Mouse (Mus musculus): ENCODE measurements around the gene Grip1. TPM values are rescaled to one million over a fixed set of nuclear protein-coding genes. Genes with fewer than 3 reads are reported as not detected.

Gene Grip1
- polyA plus RNA-seq, 1 experiment from 2014 or later: 0.87 TPM

DNA sequence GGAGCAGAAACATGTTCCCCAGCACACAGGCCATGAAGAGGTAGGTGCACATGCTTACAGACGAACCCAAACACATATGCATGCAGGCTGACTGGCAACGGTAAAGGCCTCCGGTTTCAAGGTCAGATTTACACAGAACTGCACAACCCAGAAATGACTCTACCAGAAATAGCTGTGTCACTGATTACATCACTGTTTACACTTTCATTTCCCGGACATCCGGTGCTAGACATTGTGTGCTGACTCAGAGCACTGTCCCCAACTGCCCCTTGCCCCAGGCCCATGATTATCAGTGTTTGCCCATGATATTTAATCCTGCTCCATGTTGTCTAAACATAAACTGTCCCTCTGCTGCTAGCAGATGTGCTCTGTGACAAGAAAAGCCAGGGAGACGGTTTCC lies 32.2 kb upstream of the Grip1 start:
- 27% methylated on average over 6 of the region's 6 CpGs for WGBS
- DNase-seq (ENCODE audit: low spot score): no peak
- H3K9ac ChIP-seq (replicated peaks; ENCODE audit: low read depth): no peak overlapping the region
- H3K9me3 ChIP-seq (ENCODE audit: low read length): no peaks in the 10 kb centered on the region
- H3K4me2 ChIP-seq (replicated peaks; ENCODE audit: low read depth, low read length): no peak overlapping the region
- no peak overlapping the region for H3K27ac ChIP-seq (ENCODE audit: low read length)
- TF ChIP-seq EP300 (IDR thresholded peaks at IDR 0.05) (no peak), CTCF (IDR thresholded peaks at IDR 0.05) (no peak)
- no peaks in the 10 kb centered on the region for H3K36me3 ChIP-seq (ENCODE audit: insufficient read depth, low read length)
- H3K4me1 ChIP-seq (ENCODE audit: insufficient read depth, low read depth, low read length): no peaks in the 10 kb centered on the region; the same call in 1 of the 2 replicates
- no peak overlapping the region for H3K4me3 ChIP-seq (ENCODE audit: low read depth, low read length)
- no peaks in the 10 kb centered on the region for H3K27me3 ChIP-seq (replicated peaks; ENCODE audit: insufficient read depth, low read length)
- no peak for ATAC-seq

DNA sequence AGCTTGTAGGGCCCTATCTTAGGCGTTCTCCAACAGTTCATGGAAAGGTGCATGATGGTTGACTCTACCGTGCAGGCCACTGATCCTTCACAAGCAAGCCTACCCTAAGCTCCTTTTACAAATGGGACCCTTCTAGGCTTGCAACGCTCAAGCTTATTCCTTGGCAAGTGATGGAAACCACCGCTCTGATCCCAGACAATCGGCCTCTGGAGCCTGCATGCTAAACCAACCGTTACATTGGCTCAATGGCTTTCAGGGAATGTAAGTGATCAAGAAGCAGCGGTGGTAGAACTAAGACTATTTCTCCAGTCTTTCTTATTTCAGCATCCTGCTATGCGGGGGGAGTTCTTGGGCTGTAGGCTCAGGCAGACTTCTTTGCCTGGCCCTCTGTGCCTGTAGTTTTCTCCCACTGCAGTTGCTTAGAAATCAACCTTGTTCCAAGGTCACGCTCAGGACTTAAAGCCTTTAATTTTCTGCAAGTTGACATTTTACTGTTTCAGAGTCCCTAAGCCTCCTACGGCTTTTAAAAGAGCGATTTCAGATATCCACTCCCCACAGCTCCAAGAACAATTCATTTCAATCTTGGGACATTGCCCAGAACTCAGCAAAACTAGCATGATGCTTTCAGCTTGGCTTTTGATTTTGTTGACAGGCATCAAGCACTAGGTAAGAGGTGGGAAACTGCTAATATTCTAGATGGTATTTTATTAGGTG lies 29.7 kb upstream of the Grip1 start:
- Histone ChIP-seq H3K4me3 (ENCODE audit: low read depth, low read length) (no peak overlapping the region), H3K27ac (ENCODE audit: low read length) (no peak overlapping the region), H3K9ac (replicated peaks; ENCODE audit: low read depth) (no peak overlapping the region), H3K9me3 (ENCODE audit: low read length) (no peaks in the 10 kb centered on the region), H3K36me3 (ENCODE audit: insufficient read depth, low read length) (no peaks in the 10 kb centered on the region), H3K4me1 (ENCODE audit: insufficient read depth, low read depth, low read length) (no peaks in the 10 kb centered on the region; the same call in 1 of the 2 replicates), H3K4me2 (replicated peaks; ENCODE audit: low read depth, low read length) (no peak overlapping the region), H3K27me3 (replicated peaks; ENCODE audit: insufficient read depth, low read length) (no peaks in the 10 kb centered on the region)
- TF ChIP-seq EP300 (IDR thresholded peaks at IDR 0.05): no peak
- TF ChIP-seq CTCF (IDR thresholded peaks at IDR 0.05): no peak
- 84% methylated on average over 11 of the region's 11 CpGs for WGBS
- ATAC-seq: no peak
- no peak for DNase-seq (ENCODE audit: low spot score)

DNA sequence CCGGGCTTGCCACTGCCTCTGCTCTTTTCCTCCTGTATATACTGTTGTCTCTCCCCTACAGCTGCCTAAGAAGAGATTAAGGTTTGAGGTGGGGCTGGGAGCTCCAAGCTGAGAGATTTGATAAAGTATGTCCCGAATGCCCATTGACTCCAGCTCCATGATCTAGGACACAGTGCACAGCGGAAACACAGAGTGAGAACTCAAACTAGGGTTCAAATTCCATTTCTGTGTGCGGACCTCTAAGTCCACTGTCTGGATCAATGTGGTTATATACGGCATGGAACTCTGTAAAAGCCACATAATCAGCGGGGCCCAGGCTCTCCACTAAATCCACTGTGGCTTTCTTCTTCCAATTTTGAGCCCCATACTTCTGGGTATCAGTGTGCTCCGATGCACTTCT lies 26.0 kb upstream of the Grip1 start:
- H3K9me3 ChIP-seq (ENCODE audit: low read length): no peaks in the 10 kb centered on the region
- no peaks in the 10 kb centered on the region for H3K27me3 ChIP-seq (replicated peaks; ENCODE audit: insufficient read depth, low read length)
- H3K9ac ChIP-seq (replicated peaks; ENCODE audit: low read depth): no peak overlapping the region
- ATAC-seq (no peak), DNase-seq (ENCODE audit: low spot score) (no peak)
- H3K27ac ChIP-seq (ENCODE audit: low read length): no peak overlapping the region
- no peak overlapping the region for H3K4me3 ChIP-seq (ENCODE audit: low read depth, low read length)
- no peak for TF ChIP-seq CTCF (IDR thresholded peaks at IDR 0.05)
- no peak for TF ChIP-seq EP300 (IDR thresholded peaks at IDR 0.05)
- WGBS: 90% methylated on average over 7 of the region's 7 CpGs
- no peaks in the 10 kb centered on the region for H3K4me1 ChIP-seq (ENCODE audit: insufficient read depth, low read depth, low read length)
- H3K4me2 ChIP-seq (replicated peaks; ENCODE audit: low read depth, low read length): no peak overlapping the region
- H3K36me3 ChIP-seq (ENCODE audit: insufficient read depth, low read length): no peaks in the 10 kb centered on the region

DNA sequence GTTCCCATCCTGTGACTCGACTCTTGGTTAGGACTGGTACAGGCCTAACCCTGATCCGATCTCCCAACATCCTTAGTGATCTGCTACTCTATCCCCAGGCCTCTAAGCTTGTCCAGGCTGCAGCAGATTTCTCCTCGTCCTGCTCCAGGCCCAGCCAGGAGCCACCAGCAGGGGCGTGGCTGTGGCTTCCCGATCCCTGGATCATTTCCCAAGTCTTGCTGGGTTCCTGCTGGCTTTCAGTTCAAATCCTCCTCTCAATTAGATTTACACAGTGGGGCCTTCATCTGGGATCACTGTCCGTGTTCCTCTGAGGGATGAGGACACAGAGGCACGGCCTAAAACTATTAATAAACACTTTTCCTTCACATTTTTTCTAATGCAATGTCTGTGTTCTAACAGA lies 25.5 kb upstream of the Grip1 start:
- TF ChIP-seq EP300 (IDR thresholded peaks at IDR 0.05): no peak
- TF ChIP-seq CTCF (IDR thresholded peaks at IDR 0.05): no peak
- Histone ChIP-seq H3K27me3 (replicated peaks; ENCODE audit: insufficient read depth, low read length) (no peaks in the 10 kb centered on the region), H3K9me3 (ENCODE audit: low read length) (no peaks in the 10 kb centered on the region), H3K4me1 (ENCODE audit: insufficient read depth, low read depth, low read length) (no peaks in the 10 kb centered on the region), H3K9ac (replicated peaks; ENCODE audit: low read depth) (no peak overlapping the region), H3K36me3 (ENCODE audit: insufficient read depth, low read length) (no peaks in the 10 kb centered on the region), H3K27ac (ENCODE audit: low read length) (no peak overlapping the region), H3K4me2 (replicated peaks; ENCODE audit: low read depth, low read length) (no peak overlapping the region), H3K4me3 (ENCODE audit: low read depth, low read length) (no peak overlapping the region)
- ATAC-seq (no peak), DNase-seq (ENCODE audit: low spot score) (no peak)
- WGBS: 58% methylated on average over 7 of the region's 7 CpGs

DNA sequence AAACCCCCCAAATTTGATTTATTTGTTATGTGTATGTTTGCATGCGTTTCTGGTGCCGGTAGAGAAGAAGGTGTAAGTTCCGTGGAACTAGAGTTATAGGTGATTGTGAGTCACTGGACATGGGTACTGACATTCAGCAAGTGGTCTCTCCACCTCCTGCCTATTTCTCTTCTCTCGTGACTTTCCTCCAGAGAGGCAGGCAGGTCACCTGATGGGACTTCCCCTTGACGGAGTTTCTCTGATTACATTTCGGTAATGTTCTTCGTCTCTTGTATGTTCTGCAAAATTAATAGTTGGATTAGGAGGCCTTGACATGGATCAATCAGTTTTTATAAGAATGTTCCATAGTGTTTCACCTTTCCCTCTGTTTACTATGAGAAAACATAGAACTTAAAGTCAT lies 23.4 kb upstream of the Grip1 start:
- H3K27me3 ChIP-seq (replicated peaks; ENCODE audit: insufficient read depth, low read length): no peaks in the 10 kb centered on the region
- no peak for ATAC-seq
- no peak overlapping the region for H3K4me3 ChIP-seq (ENCODE audit: low read depth, low read length)
- no peak overlapping the region for H3K9ac ChIP-seq (replicated peaks; ENCODE audit: low read depth)
- H3K4me2 ChIP-seq (replicated peaks; ENCODE audit: low read depth, low read length): no peak overlapping the region
- H3K9me3 ChIP-seq (ENCODE audit: low read length): no peaks in the 10 kb centered on the region
- TF ChIP-seq EP300 (IDR thresholded peaks at IDR 0.05): no peak
- TF ChIP-seq CTCF (IDR thresholded peaks at IDR 0.05): no peak
- no peaks in the 10 kb centered on the region for H3K36me3 ChIP-seq (ENCODE audit: insufficient read depth, low read length)
- no peaks in the 10 kb centered on the region for H3K4me1 ChIP-seq (ENCODE audit: insufficient read depth, low read depth, low read length)
- no peak overlapping the region for H3K27ac ChIP-seq (ENCODE audit: low read length)
- WGBS: 81% methylated on average over 7 of the region's 7 CpGs
- DNase-seq (ENCODE audit: low spot score): no peak

DNA sequence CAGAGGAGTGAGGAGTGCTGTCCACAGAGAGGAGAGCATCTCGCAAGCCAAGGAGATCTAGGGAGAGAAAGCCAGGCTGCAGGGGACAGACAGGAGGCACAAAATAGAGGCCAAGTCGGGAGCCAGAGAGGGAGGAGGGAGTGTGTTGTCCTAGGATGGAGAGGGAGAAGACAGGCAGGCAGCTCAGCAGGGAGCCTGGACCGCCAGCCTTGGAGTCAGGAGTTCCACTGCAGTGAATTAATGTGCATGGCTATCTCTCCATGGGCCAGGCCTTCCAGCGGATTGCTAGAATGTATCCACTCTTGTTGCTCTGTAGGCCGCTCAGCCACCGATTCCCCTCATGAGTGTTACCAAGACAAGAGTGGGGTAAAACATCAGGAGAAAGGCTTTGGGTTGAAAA lies 21.8 kb upstream of the Grip1 start:
- ATAC-seq: no peak
- TF ChIP-seq CTCF (IDR thresholded peaks at IDR 0.05): no peak
- no peak for TF ChIP-seq EP300 (IDR thresholded peaks at IDR 0.05)
- H3K4me2 ChIP-seq (replicated peaks; ENCODE audit: low read depth, low read length): no peak overlapping the region
- WGBS: 64% methylated on average over 6 of the region's 6 CpGs
- no peaks in the 10 kb centered on the region for H3K9me3 ChIP-seq (ENCODE audit: low read length)
- no peak for DNase-seq (ENCODE audit: low spot score)
- H3K36me3 ChIP-seq (ENCODE audit: insufficient read depth, low read length): no peaks in the 10 kb centered on the region
- H3K27ac ChIP-seq (ENCODE audit: low read length): no peak overlapping the region
- no peaks in the 10 kb centered on the region for H3K4me1 ChIP-seq (ENCODE audit: insufficient read depth, low read depth, low read length)
- H3K27me3 ChIP-seq (replicated peaks; ENCODE audit: insufficient read depth, low read length): no peaks in the 10 kb centered on the region
- no peak overlapping the region for H3K4me3 ChIP-seq (ENCODE audit: low read depth, low read length)
- H3K9ac ChIP-seq (replicated peaks; ENCODE audit: low read depth): no peak overlapping the region

DNA sequence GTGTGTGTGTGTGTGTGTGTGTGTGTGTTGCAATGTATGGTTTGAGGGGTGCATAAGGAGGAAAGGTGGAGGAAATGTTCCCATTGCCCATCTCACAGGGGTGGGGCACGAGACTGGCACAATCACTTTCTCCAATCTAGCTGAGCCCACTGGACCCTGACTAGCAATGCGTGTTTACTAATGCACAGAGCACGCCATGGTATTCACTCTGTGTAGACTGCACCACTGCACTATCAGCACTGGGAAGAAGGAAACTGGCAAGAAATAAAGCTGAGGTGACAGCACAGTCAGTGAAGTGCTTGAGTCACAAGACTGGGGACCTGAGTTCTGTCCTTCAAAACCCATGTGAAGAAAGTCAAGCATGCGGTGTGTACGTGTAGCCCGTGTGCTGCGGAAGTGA lies 17.8 kb upstream of the Grip1 start:
- no peak overlapping the region for H3K27ac ChIP-seq (ENCODE audit: low read length)
- H3K27me3 ChIP-seq (replicated peaks; ENCODE audit: insufficient read depth, low read length): no peaks in the 10 kb centered on the region
- H3K4me1 ChIP-seq (ENCODE audit: insufficient read depth, low read depth, low read length): no peaks in the 10 kb centered on the region
- TF ChIP-seq EP300 (IDR thresholded peaks at IDR 0.05): no peak
- TF ChIP-seq CTCF (IDR thresholded peaks at IDR 0.05): no peak
- no peak overlapping the region for H3K4me2 ChIP-seq (replicated peaks; ENCODE audit: low read depth, low read length)
- DNase-seq (ENCODE audit: low spot score): no peak
- ATAC-seq: no peak
- no peak overlapping the region for H3K4me3 ChIP-seq (ENCODE audit: low read depth, low read length)
- H3K9ac ChIP-seq (replicated peaks; ENCODE audit: low read depth): no peak overlapping the region
- 86% methylated on average over 7 of the region's 7 CpGs for WGBS
- H3K36me3 ChIP-seq (ENCODE audit: insufficient read depth, low read length): no peaks in the 10 kb centered on the region
- H3K9me3 ChIP-seq (ENCODE audit: low read length): no peaks in the 10 kb centered on the region
